Mouse (Mus musculus) hindlimb bud, embryonic 11.5 days (tissue): Measurements from ENCODE around the gene Gp9.

Source experiments
- DNase-seq: peaks from one replicate; pipeline ENCODE4 v3.0.0-alpha.2; 2012; ENCODE audit warnings: low read depth, low spot score; ENCODE audit errors: extremely low spot score

The Gp9 gene

GRCm38 (mm10) chr6:87786621-87787020, 8.7 kb downstream of the Gp9 start:
- no peak for DNase-seq

GRCm38 (mm10) chr6:87787108-87787890, 9.4 kb downstream of the Gp9 start:
- DNase-seq = no peak

- no peak for DNase-seq
These were observed 10.5 kb downstream of the Gp9 start for GRCm38 (mm10) chr6:87788266-87788895.

- no peak for DNase-seq
These were observed 11.2 kb downstream of the Gp9 start for GRCm38 (mm10) chr6:87788896-87789587.

- DNase-seq = no peak
These were observed 11.9 kb downstream of the Gp9 start for GRCm38 (mm10) chr6:87789791-87790190.

- DNase-seq = no peak
These were observed 13.1 kb downstream of the Gp9 start for GRCm38 (mm10) chr6:87790779-87791480.

GRCm38 (mm10) chr6:87791826-87792225, 14.0 kb downstream of the Gp9 start:
- DNase-seq = no peak

- DNase-seq = no peak
These were observed 16.1 kb downstream of the Gp9 start for GRCm38 (mm10) chr6:87793821-87794510.

- no peak for DNase-seq
These were observed 17.7 kb downstream of the Gp9 start for GRCm38 (mm10) chr6:87795385-87796150.

- no peak for DNase-seq
These were observed 18.5 kb downstream of the Gp9 start for GRCm38 (mm10) chr6:87796251-87796880.

GRCm38 (mm10) chr6:87797321-87797720, 19.4 kb downstream of the Gp9 start:
- no peak for DNase-seq

- no peak for DNase-seq
These were observed 21.7 kb downstream of the Gp9 start for GRCm38 (mm10) chr6:87799576-87799975.

GRCm38 (mm10) chr6:87802462-87802861, 24.6 kb downstream of the Gp9 start:
- DNase-seq = no peak

- DNase-seq = no peak
These were observed 26.2 kb downstream of the Gp9 start for GRCm38 (mm10) chr6:87804036-87804435.

GRCm38 (mm10) chr6:87804886-87805285, 27.0 kb downstream of the Gp9 start:
- no peak for DNase-seq

GRCm38 (mm10) chr6:87805448-87805847, 27.6 kb downstream of the Gp9 start:
- DNase-seq = no peak

- no peak for DNase-seq
These were observed 28.2 kb downstream of the Gp9 start for GRCm38 (mm10) chr6:87806028-87806427.

- no peak for DNase-seq
These were observed 29.0 kb downstream of the Gp9 start for GRCm38 (mm10) chr6:87806857-87807256.

- DNase-seq = no peak
These were observed 30.0 kb downstream of the Gp9 start for GRCm38 (mm10) chr6:87807735-87808440.
